8 mouse cellular contexts compared by ENCODE assay signal in the genomic region with DNA sequence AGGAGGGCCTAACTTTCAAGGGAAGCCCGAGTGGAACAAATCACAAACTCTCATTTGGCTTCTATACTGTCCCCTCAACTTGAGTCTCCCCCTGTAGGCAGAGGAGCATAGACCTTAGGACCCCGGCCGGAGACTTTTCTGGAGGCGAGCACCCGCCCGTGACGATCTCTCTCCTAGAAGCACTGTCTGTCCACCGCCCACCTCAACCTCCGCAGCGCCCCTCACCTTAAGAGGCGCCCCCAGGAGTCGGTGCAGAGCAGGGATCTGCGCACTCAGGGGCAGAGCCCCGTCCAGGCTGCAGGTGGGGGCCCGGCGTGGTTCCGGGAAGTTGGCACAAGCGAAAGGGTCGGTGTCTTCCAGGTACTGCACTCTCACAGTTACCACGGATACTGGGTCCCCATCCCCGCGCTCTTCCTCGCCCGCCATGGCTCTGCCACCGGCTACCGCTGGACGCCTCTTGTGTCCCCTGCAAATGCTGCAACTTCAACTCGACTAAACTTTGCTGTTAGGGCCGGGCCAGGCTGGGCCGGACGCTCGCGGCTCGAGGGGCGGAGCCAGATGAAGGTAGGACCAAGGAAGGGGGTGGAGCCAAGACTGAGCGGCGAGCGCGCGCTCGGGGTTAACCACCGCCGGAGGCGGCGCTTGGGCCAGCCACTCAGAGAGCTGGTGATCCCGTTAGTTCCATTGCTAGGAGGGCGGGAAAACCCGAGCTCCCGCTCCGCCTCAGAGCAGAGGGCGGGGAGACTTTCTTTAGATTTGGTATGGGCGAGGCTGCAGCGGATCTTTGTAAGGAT. TPM values are rescaled to one million over a fixed set of nuclear protein-coding genes. Genes with fewer than 3 reads are reported as not detected.
DNase-seq lines count a peak whose midpoint lies in the region; ATAC-seq and TF ChIP-seq lines count a peak whose summit lies in the region.

Fhod1 (minus strand) TSS at position 526 of the 794 bp plus-strand sequence.

- peaks cover 52% of the 10 kb centered on the region for H3K4me1 ChIP-seq in heart, embryonic 12.5 days (replicated peaks)
- peaks cover 21% of the 10 kb centered on the region; the same call in 1 of the 2 replicates for H3K4me1 ChIP-seq in kidney, postnatal 0 days (replicated peaks; ENCODE audit: insufficient read depth, low read length)
- H3K4me1 ChIP-seq in liver, embryonic 13.5 days (replicated peaks): peaks cover 62% of the 10 kb centered on the region
- H3K4me1 ChIP-seq in stomach, embryonic 16.5 days (ENCODE audit: control insufficient read depth, insufficient read depth, low read length): peaks cover 40% of the 10 kb centered on the region

- no peaks in the 10 kb centered on the region for H3K36me3 ChIP-seq in heart, embryonic 12.5 days
- H3K36me3 ChIP-seq in kidney, postnatal 0 days (ENCODE audit: insufficient read depth, low read length): no peaks in the 10 kb centered on the region
- no peaks in the 10 kb centered on the region for H3K36me3 ChIP-seq in liver, embryonic 13.5 days
- H3K36me3 ChIP-seq in stomach, embryonic 16.5 days (ENCODE audit: control insufficient read depth, insufficient read depth, low read length): no peaks in the 10 kb centered on the region

- H3K27ac ChIP-seq in heart, embryonic 12.5 days (ENCODE audit: poor library complexity, severe bottlenecking): peak within 1 kb of the TSS; percentile 92
- peak within 1 kb of the TSS; percentile 88 for H3K27ac ChIP-seq in kidney, postnatal 0 days
- peak within 1 kb of the TSS; percentile 60 for H3K27ac ChIP-seq in liver, embryonic 13.5 days
- H3K27ac ChIP-seq in stomach, embryonic 16.5 days (ENCODE audit: low read length): peak within 1 kb of the TSS; percentile 85

- ATAC-seq in erythroid progenitor cell, adult 5-6 weeks (replicated peaks; ENCODE audit: low FRiP score, poor library complexity, severe bottlenecking): peak; percentile 98
- ATAC-seq in heart, embryonic 12.5 days (ENCODE audit: insufficient number of reproducible peaks, low FRiP score): peak; percentile 90
- peak; percentile 87 for ATAC-seq in kidney, postnatal 0 days (replicated peaks; ENCODE audit: low FRiP score, low read depth)
- peak; percentile 90 for ATAC-seq in liver, embryonic 13.5 days (ENCODE audit: low read depth)
- peak; percentile 91 for ATAC-seq in stomach, embryonic 16.5 days (ENCODE audit: insufficient read depth, low FRiP score)

- under 1% methylated on average over 53 of the region's 53 CpGs for WGBS in heart, embryonic 12.5 days
- under 1% methylated on average over 53 of the region's 53 CpGs for WGBS in kidney, postnatal 0 days
- under 1% methylated on average over 53 of the region's 53 CpGs for WGBS in liver, embryonic 13.5 days (ENCODE audit: insufficient replicate concordance)
- under 1% methylated on average over 53 of the region's 53 CpGs for WGBS in stomach, embryonic 16.5 days

- DNase-seq in CD4-positive, CD25-positive, alpha-beta regulatory T cell, adult 2 months (ENCODE audit: low read depth, low spot score): peak; percentile 92
- DNase-seq in brain, embryonic 18.5 days (ENCODE audit: low read depth, low spot score): peak; percentile 79
- peak; percentile 99 for DNase-seq in kidney, postnatal 0 days (ENCODE audit: low spot score)
- peak; percentile 87 for DNase-seq in liver, embryonic 13.5 days
- DNase-seq in neural tube, embryonic 10.5 days (ENCODE audit: extremely low spot score, low spot score): peak; percentile 92

- H3K27me3 ChIP-seq in heart, embryonic 12.5 days (replicated peaks): no peaks in the 10 kb centered on the region; the same call in 1 of the 2 replicates
- H3K27me3 ChIP-seq in kidney, postnatal 0 days (ENCODE audit: insufficient read depth, low read length): no peaks in the 10 kb centered on the region
- peaks cover 65% of the 10 kb centered on the region for H3K27me3 ChIP-seq in liver, embryonic 13.5 days
- H3K27me3 ChIP-seq in stomach, embryonic 16.5 days (ENCODE audit: control insufficient read depth, insufficient read depth, low read length): peaks cover 6% of the 10 kb centered on the region; the same call in 1 of the 2 replicates

- peak within 1 kb of the TSS; percentile 78 for H3K4me3 ChIP-seq in heart, embryonic 12.5 days
- peak within 1 kb of the TSS; percentile 73 for H3K4me3 ChIP-seq in kidney, postnatal 0 days (replicated peaks; ENCODE audit: low read depth, low read length)
- peak within 1 kb of the TSS; percentile 72 for H3K4me3 ChIP-seq in liver, embryonic 13.5 days (replicated peaks)
- peak within 1 kb of the TSS; percentile 83 for H3K4me3 ChIP-seq in stomach, embryonic 16.5 days (replicated peaks; ENCODE audit: low read length)

- H3K9ac ChIP-seq in heart, embryonic 12.5 days: peak within 1 kb of the TSS; percentile 88
- H3K9ac ChIP-seq in kidney, postnatal 0 days (ENCODE audit: low read depth, low read length): peak within 1 kb of the TSS; percentile 74
- H3K9ac ChIP-seq in liver, embryonic 13.5 days: peak within 1 kb of the TSS; percentile 79
- H3K9ac ChIP-seq in stomach, embryonic 16.5 days (ENCODE audit: low read length): peak within 1 kb of the TSS; percentile 82

- peak; percentile 31; the same call in 1 of the 2 replicates for TF ChIP-seq CTCF in kidney, postnatal 0 days (IDR thresholded peaks at IDR 0.05; ENCODE audit: low read depth)

- H3K4me2 ChIP-seq in heart, embryonic 12.5 days: peak within 1 kb of the TSS; percentile 99
- peak within 1 kb of the TSS; percentile 90 for H3K4me2 ChIP-seq in kidney, postnatal 0 days (ENCODE audit: low read length)
- H3K4me2 ChIP-seq in liver, embryonic 13.5 days: peak within 1 kb of the TSS; percentile 95
- peak within 1 kb of the TSS; percentile 95 for H3K4me2 ChIP-seq in stomach, embryonic 16.5 days (ENCODE audit: low read depth, low read length)

- no peaks in the 10 kb centered on the region for H3K9me3 ChIP-seq in heart, embryonic 12.5 days (replicated peaks)
- no peaks in the 10 kb centered on the region for H3K9me3 ChIP-seq in kidney, postnatal 0 days (replicated peaks; ENCODE audit: low read length)
- H3K9me3 ChIP-seq in liver, embryonic 13.5 days (replicated peaks): no peaks in the 10 kb centered on the region
- no peaks in the 10 kb centered on the region for H3K9me3 ChIP-seq in stomach, embryonic 16.5 days (replicated peaks; ENCODE audit: control insufficient read depth, low read length)

RNA-seq across cellular contexts. Expression of gene Fhod1, which starts in this region (rescaled TPM):
- 1.3 and 3.2 TPM in 2 replicates for total RNA-seq in erythroid progenitor cell, adult 5-6 weeks (2015; ENCODE audit: low replicate concordance)
- 0.08 and 0.90 TPM in 2 replicates for total RNA-seq in erythroid progenitor cell, adult 5-6 weeks (2017; ENCODE audit: low replicate concordance)
- polyA plus RNA-seq in heart, embryonic 12.5 days (2016; fragmentation: Nextera tagmentation; extraction: Ambion mirVana): 1.6 and 2.0 TPM in 2 replicates
- 1.8 and 2.3 TPM in 2 replicates for polyA plus RNA-seq in kidney, postnatal 0 days (2015; fragmentation: Nextera tagmentation; extraction: Ambion mirVana)
- polyA plus RNA-seq in liver, embryonic 13.5 days (2015; fragmentation: Nextera tagmentation; extraction: Ambion mirVana): 0.66 and 0.71 TPM in 2 replicates
- polyA plus RNA-seq in stomach, embryonic 16.5 days (2015; fragmentation: Nextera tagmentation; extraction: Ambion mirVana): 2.2 and 2.5 TPM in 2 replicates

Comparison
In these comparisons a context has a peak if more than half of its experiments do, and no peak if none do; other contexts are left out.
1. Peak in every context shown above with its lines: DNase-seq, ATAC-seq, H3K4me3 ChIP-seq and H3K27ac ChIP-seq.
2. Peak in DNase-seq, ATAC-seq, H3K4me3 ChIP-seq, H3K27ac ChIP-seq, H3K9ac ChIP-seq and H3K4me2 ChIP-seq in liver, embryonic 13.5 days; RNA of the gene not detected or under 1 TPM.